Mouse (Mus musculus): Measurements from ENCODE around the gene Tcf7l1. TPM values are rescaled to one million over a fixed set of nuclear protein-coding genes. Genes with fewer than 3 reads are reported as not detected.

The Tcf7l1 gene
- polyA plus RNA-seq, 1 experiment: 6.0 TPM

- Histone ChIP-seq H3K4me1 (replicated peaks; ENCODE audit: control insufficient read depth, insufficient read depth, low read length) (peaks cover 13% of the 10 kb centered on the region), H3K4me3 (ENCODE audit: control insufficient read depth, insufficient read depth, low read length) (no peak overlapping the region), H3K27me3 (ENCODE audit: control insufficient read depth, insufficient read depth, low read length) (no peaks in the 10 kb centered on the region), H3K27ac (ENCODE audit: control insufficient read depth, insufficient read depth, low read length) (peak overlapping the region; percentile 18; the same call in 1 of the 2 replicates), H3K36me3 (ENCODE audit: control insufficient read depth, insufficient read depth, low read length) (no peaks in the 10 kb centered on the region)
- no peak for DNase-seq
- no peak for TF ChIP-seq CTCF (IDR thresholded peaks at IDR 0.05; ENCODE audit: borderline replicate concordance, control insufficient read depth, extremely low read depth, insufficient read depth, low read length, poor library complexity)
- TF ChIP-seq POLR2A (IDR thresholded peaks at IDR 0.05; ENCODE audit: control insufficient read depth, extremely low read depth, insufficient read depth, low read length, poor library complexity): no peak
- WGBS: 48% methylated on average over 13 of the region's 13 CpGs
These were observed 191.8 kb downstream of the Tcf7l1 start for GRCm38 (mm10) chr6:72597083-72597874.

- no peak for DNase-seq
- WGBS: 88% methylated on average over 5 of the region's 5 CpGs
These were observed 195.1 kb downstream of the Tcf7l1 start for GRCm38 (mm10) chr6:72593914-72594313.

DNA sequence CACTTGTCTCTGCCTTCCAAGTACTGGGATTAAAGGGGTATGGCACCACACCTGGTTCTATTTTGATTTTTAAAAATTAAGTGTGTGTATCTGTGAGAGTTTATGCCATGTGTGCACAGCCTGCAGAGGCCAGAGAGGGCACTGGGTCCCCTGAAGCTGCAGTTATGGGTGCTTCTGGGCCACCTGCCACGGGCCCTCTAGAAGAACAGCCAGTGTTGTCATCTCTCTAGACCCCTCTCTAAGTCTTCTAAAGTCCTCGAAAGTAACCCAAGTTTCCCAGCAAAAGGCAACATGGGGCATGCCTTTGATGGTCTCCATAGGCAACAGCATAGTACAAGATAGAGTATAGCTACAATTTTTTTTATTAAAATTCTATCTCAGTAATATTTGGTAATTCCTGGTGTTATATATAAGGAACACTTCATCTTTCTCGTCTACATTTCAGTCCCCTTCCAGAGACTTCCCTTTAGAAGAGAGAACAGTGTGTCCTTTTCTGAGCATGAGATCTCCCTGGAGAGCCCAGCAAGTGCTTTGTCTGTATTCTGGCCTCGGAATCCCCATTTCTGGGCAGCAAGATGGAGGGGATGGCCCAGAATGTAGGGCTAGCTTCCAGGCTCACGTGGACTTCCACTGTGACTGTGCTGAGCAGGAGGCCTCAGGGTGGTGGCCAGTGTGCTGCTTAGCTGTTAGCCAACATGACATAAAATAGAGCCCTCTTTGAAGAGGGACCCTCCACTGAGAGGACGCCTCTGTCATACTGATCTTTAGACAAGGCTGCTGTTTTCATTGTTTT is 195.8 kb downstream of the Tcf7l1 start:
- Histone ChIP-seq H3K4me3 (ENCODE audit: control insufficient read depth, insufficient read depth, low read length) (no peak overlapping the region), H3K27ac (ENCODE audit: control insufficient read depth, insufficient read depth, low read length) (no peak overlapping the region), H3K4me1 (replicated peaks; ENCODE audit: control insufficient read depth, insufficient read depth, low read length) (peaks cover 9% of the 10 kb centered on the region), H3K27me3 (ENCODE audit: control insufficient read depth, insufficient read depth, low read length) (no peaks in the 10 kb centered on the region), H3K36me3 (ENCODE audit: control insufficient read depth, insufficient read depth, low read length) (no peaks in the 10 kb centered on the region)
- no peak for DNase-seq
- no peak for TF ChIP-seq POLR2A (IDR thresholded peaks at IDR 0.05; ENCODE audit: control insufficient read depth, extremely low read depth, insufficient read depth, low read length, poor library complexity)
- no peak for TF ChIP-seq CTCF (IDR thresholded peaks at IDR 0.05; ENCODE audit: borderline replicate concordance, control insufficient read depth, extremely low read depth, insufficient read depth, low read length, poor library complexity)
- 93% methylated on average over 6 of the region's 6 CpGs for WGBS

More at GRCm38 (mm10) chr6:72593914-72594313, 195.1 kb downstream of the Tcf7l1 start:
- no peak for TF ChIP-seq POLR2A (IDR thresholded peaks at IDR 0.05; ENCODE audit: control insufficient read depth, extremely low read depth, insufficient read depth, low read length, poor library complexity)
- TF ChIP-seq CTCF (IDR thresholded peaks at IDR 0.05; ENCODE audit: borderline replicate concordance, control insufficient read depth, extremely low read depth, insufficient read depth, low read length, poor library complexity): no peak
- peaks cover 13% of the 10 kb centered on the region for H3K4me1 ChIP-seq (replicated peaks; ENCODE audit: control insufficient read depth, insufficient read depth, low read length)
- H3K36me3 ChIP-seq (ENCODE audit: control insufficient read depth, insufficient read depth, low read length): no peaks in the 10 kb centered on the region
- no peak overlapping the region for H3K4me3 ChIP-seq (ENCODE audit: control insufficient read depth, insufficient read depth, low read length)
- H3K27me3 ChIP-seq (ENCODE audit: control insufficient read depth, insufficient read depth, low read length): no peaks in the 10 kb centered on the region
- H3K27ac ChIP-seq (ENCODE audit: control insufficient read depth, insufficient read depth, low read length): no peak overlapping the region

DNA sequence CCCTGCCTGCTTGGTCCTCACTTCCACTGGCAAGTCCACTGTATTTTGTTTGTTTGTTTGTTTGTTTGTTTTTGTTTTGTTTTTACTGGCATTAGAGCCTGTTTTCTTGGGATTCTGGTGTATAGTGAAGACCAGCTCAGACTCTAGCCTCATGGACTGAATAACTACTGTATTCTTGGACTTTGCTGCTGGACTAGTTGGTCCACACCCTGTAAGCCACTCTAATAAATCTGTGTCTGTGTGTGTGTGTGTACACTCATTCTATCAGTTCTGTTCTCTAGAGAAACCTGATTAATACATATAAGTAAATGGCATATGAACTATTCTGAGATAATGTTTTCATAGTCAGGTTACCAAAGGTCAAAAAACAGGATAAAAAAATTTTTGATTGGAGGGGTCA is 198.9 kb downstream of the Tcf7l1 start:
- Histone ChIP-seq H3K27ac (ENCODE audit: control insufficient read depth, insufficient read depth, low read length) (no peak overlapping the region), H3K4me3 (ENCODE audit: control insufficient read depth, insufficient read depth, low read length) (no peak overlapping the region), H3K4me1 (replicated peaks; ENCODE audit: control insufficient read depth, insufficient read depth, low read length) (no peaks in the 10 kb centered on the region), H3K36me3 (ENCODE audit: control insufficient read depth, insufficient read depth, low read length) (no peaks in the 10 kb centered on the region), H3K27me3 (ENCODE audit: control insufficient read depth, insufficient read depth, low read length) (no peaks in the 10 kb centered on the region)
- no peak for DNase-seq
- TF ChIP-seq POLR2A (IDR thresholded peaks at IDR 0.05; ENCODE audit: control insufficient read depth, extremely low read depth, insufficient read depth, low read length, poor library complexity) (no peak), CTCF (IDR thresholded peaks at IDR 0.05; ENCODE audit: borderline replicate concordance, control insufficient read depth, extremely low read depth, insufficient read depth, low read length, poor library complexity) (no peak)

- Histone ChIP-seq H3K4me1 (replicated peaks; ENCODE audit: control insufficient read depth, insufficient read depth, low read length) (no peaks in the 10 kb centered on the region), H3K27me3 (ENCODE audit: control insufficient read depth, insufficient read depth, low read length) (no peaks in the 10 kb centered on the region), H3K36me3 (ENCODE audit: control insufficient read depth, insufficient read depth, low read length) (no peaks in the 10 kb centered on the region), H3K4me3 (ENCODE audit: control insufficient read depth, insufficient read depth, low read length) (no peak overlapping the region), H3K27ac (ENCODE audit: control insufficient read depth, insufficient read depth, low read length) (no peak overlapping the region)
- no peak for TF ChIP-seq CTCF (IDR thresholded peaks at IDR 0.05; ENCODE audit: borderline replicate concordance, control insufficient read depth, extremely low read depth, insufficient read depth, low read length, poor library complexity)
- no peak for TF ChIP-seq POLR2A (IDR thresholded peaks at IDR 0.05; ENCODE audit: control insufficient read depth, extremely low read depth, insufficient read depth, low read length, poor library complexity)
- no peak for DNase-seq
These were observed 200.7 kb downstream of the Tcf7l1 start for GRCm38 (mm10) chr6:72588307-72588706.

DNA sequence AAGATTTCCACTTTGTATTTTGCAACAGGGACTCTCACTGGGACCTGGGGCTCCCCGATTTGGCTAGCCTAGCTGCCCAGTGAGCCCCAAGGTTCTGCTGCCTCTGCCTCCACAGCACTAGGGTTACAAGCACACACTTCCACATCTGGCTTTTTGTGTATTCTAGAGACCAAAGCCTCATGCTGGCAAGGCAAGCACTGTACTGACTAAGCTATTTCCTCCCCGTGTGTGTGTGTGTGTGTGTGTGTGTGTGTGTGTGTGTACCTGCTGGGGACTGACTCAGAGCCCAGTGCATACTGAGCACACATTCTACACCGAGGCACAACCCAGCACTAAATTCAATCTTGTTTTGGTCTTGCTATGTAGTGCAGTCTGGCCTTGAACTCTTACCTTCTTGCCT is 202.4 kb downstream of the Tcf7l1 start:
- no peaks in the 10 kb centered on the region for H3K4me1 ChIP-seq (replicated peaks; ENCODE audit: control insufficient read depth, insufficient read depth, low read length)
- H3K27me3 ChIP-seq (ENCODE audit: control insufficient read depth, insufficient read depth, low read length): no peaks in the 10 kb centered on the region
- 84% methylated on average over 3 of the region's 3 CpGs for WGBS
- no peak for DNase-seq
- TF ChIP-seq CTCF (IDR thresholded peaks at IDR 0.05; ENCODE audit: borderline replicate concordance, control insufficient read depth, extremely low read depth, insufficient read depth, low read length, poor library complexity): no peak
- TF ChIP-seq POLR2A (IDR thresholded peaks at IDR 0.05; ENCODE audit: control insufficient read depth, extremely low read depth, insufficient read depth, low read length, poor library complexity): no peak
- no peak overlapping the region for H3K4me3 ChIP-seq (ENCODE audit: control insufficient read depth, insufficient read depth, low read length)
- H3K36me3 ChIP-seq (ENCODE audit: control insufficient read depth, insufficient read depth, low read length): no peaks in the 10 kb centered on the region
- H3K27ac ChIP-seq (ENCODE audit: control insufficient read depth, insufficient read depth, low read length): no peak overlapping the region

All from thymus, adult 2 months (tissue).